Mouse (Mus musculus): Measurements from ENCODE around the gene Cnnm2. TPM values are rescaled to one million over a fixed set of nuclear protein-coding genes. Genes with fewer than 3 reads are reported as not detected.

Gene Cnnm2
- total RNA-seq, 2 experiments from 2014 or later = 13.6 to 20.3 TPM

DNA sequence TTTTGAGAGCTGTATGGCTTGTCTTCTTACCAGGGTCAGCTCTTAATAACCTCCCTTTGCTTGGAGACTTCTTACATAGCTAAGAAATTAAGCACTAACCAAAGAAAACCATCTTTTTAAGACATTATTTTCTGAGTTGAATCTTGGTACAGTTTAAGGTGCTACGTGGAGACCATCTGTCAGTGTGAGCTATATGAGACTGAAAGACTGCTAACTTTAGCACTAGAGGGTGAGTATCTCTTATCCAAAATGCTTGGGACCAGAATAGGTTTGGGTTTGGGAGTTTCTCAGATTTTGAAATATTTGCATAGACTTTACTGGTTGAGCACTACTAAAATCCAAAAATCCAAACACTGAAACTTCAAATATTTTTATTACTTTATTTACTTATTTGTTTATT, 28.4 kb downstream of the Cnnm2 start:
- no peak for ATAC-seq (replicated peaks; ENCODE audit: low FRiP score, low TSS enrichment, poor library complexity, severe bottlenecking)

DNA sequence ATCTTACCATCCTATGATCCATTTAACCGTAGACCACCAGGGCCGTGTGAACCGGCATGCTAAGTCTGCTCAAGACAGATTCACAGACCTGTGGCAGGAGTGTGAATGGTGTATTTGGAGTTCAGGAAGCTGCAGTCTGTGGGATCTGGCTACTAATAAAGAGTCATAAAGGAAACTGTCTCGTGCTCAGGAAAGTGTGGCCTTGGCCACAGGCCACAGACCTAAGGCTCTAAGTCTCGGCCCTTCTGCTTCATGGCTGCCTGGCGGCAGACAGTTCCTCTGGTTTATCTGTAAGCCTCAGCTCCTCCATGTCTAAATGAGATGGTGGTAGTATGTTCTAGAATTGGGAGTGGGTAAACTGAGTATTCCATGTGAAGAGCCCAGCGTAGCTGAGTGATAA, 30.0 kb downstream of the Cnnm2 start:
- ATAC-seq (replicated peaks; ENCODE audit: low FRiP score, low TSS enrichment, poor library complexity, severe bottlenecking) = peak; percentile 61; the same call in 1 of the 2 replicates

DNA sequence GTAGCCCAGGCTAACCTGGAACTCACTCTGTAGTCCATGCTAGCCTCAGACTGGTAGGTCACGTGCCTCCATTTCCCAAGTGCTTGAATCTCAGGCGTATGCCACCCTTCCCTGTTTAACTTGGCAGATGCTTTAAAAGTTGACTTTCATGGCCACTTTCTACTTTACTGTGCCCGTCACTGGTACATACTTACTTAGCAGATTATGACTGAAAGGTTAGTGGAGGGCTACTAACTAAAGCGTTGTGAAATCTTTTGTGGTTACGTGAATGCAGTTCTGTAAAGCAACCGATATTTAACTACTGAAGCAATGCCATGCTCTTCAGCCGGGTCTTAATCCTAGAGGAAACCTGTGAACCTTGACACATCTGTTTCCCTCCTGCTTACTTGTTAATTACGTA, 30.5 kb downstream of the Cnnm2 start:
- no peak for ATAC-seq (replicated peaks; ENCODE audit: low FRiP score, low TSS enrichment, poor library complexity, severe bottlenecking)

DNA sequence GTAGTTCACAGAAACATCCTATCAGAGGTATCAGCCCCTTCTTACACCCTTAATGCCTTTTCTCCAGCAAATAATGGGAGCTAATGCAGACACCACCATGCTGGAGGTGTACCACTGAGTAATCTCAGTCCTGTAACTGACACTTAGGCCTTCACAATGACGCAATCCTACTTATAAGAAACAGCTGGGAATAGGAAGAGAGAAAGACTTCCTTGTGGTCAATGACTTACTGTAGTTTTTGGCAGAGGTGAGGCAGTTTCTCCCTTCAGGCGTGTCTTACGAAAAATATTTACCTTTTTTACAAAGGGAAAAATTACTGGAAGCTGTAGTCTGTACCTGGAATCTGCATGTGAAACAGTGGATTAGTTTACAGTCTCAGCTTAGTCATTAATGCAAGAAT, 31.1 kb downstream of the Cnnm2 start:
- no peak for ATAC-seq (replicated peaks; ENCODE audit: low FRiP score, low TSS enrichment, poor library complexity, severe bottlenecking)

DNA sequence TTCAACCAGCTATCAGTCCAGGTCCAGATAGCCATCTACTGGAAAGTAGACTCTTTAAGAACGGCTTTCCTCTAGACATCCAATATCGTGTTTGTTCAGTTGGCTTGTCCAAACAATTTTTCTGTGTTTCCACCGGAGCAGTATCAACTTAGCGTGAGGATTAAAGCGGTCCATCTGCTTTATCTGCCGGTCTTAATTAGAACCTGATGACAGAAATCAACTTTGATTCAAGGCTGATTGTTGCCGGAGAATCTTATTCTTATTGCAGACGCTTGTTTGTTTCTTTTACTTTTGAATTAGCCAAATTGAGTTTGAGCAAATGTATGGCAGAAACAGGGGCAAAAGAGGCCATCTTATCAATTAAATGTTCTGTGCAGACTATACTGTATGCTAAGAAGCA, 32.8 kb downstream of the Cnnm2 start:
- no peak for ATAC-seq (replicated peaks; ENCODE audit: low FRiP score, low TSS enrichment, poor library complexity, severe bottlenecking)

DNA sequence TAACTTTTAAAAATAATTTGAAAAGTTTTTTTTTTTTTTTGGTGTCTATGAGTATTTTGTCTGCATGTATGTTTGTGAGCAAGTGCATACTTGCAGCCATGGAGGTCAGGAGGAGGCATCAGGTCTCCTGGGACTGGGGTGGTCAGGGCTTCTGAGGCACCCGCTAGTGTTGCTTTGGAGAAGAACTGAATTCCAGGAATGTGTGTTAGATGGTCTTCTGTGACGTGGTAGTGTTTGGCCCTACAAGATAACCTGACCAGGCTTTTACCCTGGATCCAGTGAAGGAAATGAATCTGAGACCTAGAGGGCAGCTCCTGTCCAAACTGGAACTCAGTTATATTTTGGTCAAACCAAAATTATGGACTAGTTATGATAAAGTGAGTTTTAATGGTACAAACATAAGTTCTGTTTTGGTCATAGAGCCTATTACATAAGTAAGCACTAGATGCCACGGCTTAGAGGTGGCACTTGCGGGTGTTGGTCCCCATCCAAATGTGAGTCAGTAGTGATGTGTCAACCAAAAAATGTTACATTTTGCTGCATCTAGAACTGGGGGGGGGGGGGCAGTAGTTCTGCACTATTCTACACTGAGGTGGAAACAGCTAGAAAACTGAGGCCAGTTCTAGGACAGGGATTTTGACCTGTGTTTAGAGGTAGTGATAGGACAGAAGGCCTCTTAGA, 38.6 kb downstream of the Cnnm2 start:
- no peak for ATAC-seq (replicated peaks; ENCODE audit: low FRiP score, low TSS enrichment, poor library complexity, severe bottlenecking)

DNA sequence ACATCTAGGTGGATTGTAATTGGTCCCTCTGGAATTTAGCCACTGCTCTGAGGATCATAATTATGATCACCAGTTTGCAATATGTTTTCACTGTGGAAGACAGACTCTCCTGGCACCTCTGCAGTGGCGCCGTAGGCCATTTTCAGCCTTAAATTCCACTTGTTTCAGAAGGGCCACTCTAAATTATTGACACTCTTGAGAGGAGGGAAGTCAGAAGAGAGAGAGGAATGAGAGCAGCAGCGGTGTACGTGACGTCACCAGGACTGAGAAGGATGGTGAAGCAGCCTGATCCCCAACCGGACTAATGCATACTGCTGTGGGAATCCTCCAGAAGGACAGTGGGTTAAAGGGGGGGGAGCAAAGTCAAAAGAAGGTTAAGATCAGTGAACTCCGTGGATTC, 40.1 kb downstream of the Cnnm2 start:
- ATAC-seq (replicated peaks; ENCODE audit: low FRiP score, low TSS enrichment, poor library complexity, severe bottlenecking) = no peak

DNA sequence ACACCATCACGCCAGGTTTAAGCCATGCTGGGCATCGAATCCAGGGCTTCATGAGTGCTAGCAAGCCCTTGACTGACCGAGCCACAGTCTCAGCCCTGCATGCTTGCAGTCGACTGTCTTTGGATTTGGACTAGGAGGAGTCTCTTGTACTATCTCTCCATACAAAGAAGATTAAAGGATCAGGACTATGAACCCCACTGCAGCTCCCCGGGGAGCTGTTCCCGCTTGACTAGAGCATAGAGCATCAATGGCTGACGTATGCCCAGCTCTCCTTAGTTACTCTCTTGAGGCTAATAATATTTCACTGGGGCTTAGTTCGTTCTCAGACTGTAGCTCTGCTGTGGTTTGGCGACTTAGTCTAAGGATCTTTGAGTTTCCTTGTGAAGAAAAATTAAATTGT, 40.9 kb downstream of the Cnnm2 start:
- no peak for ATAC-seq (replicated peaks; ENCODE audit: low FRiP score, low TSS enrichment, poor library complexity, severe bottlenecking)

DNA sequence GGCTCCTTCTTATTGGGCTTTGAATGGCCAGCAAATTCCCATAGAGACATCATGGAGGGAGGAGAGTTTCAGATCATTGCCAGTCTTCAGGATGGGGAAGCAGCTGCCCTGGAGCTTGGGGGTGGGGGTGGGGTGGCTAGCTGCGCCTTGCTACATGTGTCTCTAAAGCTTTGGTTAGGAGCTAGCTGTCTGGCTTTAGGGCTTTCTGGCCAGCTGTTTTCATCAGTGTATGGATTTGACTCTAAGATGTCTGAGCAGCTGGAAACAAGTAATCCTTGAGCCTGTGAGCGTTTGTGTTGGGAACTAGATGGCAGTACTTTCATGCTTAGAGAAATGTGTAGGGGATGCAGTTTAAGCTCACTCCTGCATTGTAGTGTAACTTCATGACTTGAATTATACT, 42.3 kb downstream of the Cnnm2 start:
- no peak for ATAC-seq (replicated peaks; ENCODE audit: low FRiP score, low TSS enrichment, poor library complexity, severe bottlenecking)

DNA sequence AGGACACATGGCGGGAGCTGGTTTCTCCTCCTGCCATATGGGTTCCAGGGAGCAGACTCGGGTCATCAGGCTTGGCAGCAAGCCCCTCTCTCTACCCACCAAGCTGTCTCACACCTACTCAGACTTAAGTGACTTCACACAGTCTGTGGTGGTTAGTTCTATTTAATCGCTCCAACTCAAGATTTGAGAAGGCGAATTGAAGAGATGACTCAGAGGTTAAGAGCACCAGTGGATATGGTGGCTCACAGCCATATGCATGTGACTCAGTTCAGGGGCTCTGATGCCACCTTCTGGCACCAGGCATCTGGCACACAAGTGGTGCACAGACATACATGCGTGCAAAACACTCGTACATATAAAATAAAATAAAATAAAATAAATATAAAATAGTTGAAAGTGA, 43.4 kb downstream of the Cnnm2 start:
- ATAC-seq (replicated peaks; ENCODE audit: low FRiP score, low TSS enrichment, poor library complexity, severe bottlenecking) = 0 out of 2 replicates have a peak, but pooled peaks have one; percentile 46

DNA sequence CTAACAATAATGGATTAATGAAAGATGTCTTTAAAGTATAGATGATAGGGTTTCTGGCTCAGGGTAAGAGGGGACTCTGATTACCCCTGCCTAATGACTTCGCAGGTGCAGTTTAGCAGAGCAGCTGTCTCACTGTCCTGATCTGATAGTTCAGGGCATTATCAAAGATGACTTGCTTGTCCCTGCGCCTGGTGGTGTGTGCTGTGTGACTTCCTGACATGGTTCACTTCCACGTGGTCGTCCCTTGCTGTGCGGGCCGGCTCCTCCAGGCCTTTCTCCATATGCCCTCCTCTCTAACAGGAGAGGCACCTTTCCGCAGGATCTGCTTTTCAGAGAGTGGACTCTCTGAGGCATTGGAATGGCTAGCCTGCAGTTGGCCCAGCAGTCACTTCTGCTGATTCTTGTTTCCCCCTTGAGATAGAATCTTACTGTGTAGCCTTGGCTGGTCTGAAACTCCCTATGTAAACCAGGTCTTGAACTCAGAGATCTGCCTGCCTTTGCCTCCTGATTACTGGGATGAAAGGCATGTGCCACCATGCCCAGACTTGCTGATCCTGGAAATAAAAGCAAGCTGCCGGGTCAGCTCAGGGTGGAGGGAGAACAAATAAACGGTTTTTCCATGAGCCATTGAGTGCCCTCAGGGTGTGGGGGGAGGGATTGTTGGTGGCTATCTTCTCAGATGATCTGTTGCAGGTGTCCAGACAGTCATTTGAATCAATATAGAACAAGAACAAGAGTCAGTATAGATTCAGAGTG, 44.7 kb downstream of the Cnnm2 start:
- peak; percentile 74 for ATAC-seq (replicated peaks; ENCODE audit: low FRiP score, low TSS enrichment, poor library complexity, severe bottlenecking)

DNA sequence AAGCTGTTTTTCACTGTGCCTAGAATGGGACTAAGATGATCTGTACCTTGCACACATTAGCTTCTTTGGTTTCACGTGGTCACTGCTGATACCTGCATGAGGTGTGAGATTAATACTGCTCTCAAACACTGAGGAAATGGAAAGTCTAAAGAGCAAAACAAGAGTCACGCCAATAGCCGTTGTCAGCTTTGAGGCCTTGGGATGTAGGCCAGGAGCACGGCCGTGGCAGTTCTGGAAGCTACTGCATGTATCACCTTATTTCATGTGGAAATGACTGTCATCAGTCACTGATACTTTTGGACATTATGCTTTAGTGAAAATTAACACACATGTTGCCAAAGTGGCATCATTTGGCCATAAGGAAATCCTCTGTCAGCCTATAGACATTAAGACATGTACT, 46.9 kb downstream of the Cnnm2 start:
- ATAC-seq (replicated peaks; ENCODE audit: low FRiP score, low TSS enrichment, poor library complexity, severe bottlenecking) = no peak

DNA sequence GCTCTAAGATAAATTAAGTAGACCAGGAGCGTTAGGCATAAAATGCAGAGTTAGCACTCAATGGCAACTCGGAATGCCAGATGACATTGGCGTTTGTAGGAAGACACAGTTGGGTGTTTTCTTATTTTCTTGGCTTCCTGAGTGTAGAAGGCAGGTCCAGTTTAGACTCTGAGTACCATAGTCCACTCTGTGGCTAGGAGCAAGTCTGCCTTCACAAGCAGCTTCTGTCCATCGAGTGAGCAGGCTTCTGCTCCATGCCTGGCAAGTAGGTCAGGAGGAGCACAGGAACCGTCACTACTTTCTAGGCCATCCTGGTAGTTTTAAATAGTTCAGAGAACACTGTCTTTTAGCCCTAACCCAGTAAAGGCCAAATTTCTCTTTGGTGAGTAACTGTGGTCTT, 47.6 kb downstream of the Cnnm2 start:
- no peak for ATAC-seq (replicated peaks; ENCODE audit: low FRiP score, low TSS enrichment, poor library complexity, severe bottlenecking)

DNA sequence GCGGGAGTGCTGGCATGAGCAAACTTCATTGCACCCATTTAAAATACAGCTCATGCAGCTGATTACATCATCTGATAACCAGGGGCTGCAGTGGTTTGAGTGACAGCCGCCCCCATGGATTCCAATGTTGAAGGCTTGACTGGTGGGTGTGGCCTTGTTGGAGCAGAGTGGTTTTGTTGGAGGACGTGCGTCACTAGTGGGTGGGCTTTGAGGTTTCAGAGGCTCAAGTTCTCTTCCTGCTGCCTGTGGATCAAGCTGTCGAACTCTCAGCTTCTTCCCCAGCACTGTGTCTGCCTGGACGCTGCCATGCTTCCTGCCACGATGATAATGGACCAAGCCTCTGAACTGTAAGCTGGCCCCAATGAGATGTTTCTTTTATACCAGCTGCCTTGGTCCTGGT, 57.9 kb downstream of the Cnnm2 start:
- ATAC-seq (replicated peaks; ENCODE audit: low FRiP score, low TSS enrichment, poor library complexity, severe bottlenecking) = peak; percentile 37; the same call in 1 of the 2 replicates

DNA sequence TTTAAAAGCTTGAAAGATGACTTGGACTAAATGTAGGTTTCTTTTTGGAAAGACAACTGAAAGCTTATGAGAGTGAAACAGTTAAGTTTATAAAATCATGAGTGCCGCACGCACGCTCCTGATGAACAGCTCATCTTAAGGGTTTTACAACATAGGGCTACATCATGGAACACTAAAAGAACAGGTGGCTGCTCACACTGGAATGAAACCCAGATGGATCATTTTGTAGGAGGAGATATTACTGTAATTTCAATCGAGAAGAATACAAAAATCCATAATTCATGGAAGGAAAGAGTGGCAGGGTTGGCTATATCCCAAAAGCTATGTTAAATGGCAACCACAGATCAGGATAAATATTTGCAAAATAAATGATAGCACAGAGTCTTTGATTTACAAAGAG, 61.1 kb downstream of the Cnnm2 start:
- ATAC-seq (replicated peaks; ENCODE audit: low FRiP score, low TSS enrichment, poor library complexity, severe bottlenecking) = no peak

DNA sequence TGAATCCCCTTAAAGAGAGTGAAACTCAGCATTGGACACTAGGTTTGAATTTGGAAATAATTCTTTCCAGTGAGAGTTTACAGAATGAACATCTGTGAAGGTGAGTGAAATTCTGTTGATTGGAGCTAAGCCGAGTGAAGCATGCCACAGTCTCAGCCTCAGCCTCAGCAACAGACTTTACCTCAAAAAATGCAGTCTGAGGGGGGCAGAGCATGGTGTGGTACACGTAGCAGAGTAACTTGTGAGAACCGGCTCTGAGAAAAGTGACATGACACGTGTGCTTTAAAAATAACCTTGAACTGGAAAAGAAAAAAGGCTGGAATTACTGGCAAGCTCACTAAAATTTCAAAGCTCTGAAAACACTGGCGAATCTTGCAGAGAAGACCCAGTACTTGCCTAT, 62.4 kb downstream of the Cnnm2 start:
- no peak for ATAC-seq (replicated peaks; ENCODE audit: low FRiP score, low TSS enrichment, poor library complexity, severe bottlenecking)

DNA sequence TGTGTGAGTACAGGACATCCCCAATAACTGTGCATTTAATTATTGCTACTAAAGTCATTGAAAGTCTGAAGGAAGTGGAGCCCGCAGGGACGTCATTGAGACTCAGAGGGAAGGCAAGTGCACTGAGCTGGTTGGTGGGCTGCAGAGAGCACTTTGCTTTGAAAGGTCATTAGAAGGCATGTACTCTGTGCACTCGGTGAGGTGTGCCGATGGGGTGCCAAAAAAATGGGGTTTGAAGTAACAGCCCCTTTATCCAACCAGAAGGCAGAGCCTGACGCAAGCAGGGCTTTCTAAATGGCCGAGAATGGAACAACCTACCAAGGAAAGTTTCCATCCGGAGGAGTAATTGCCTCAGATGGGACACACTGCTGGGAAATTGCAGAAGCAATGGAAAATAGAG, 63.5 kb downstream of the Cnnm2 start:
- no peak for ATAC-seq (replicated peaks; ENCODE audit: low FRiP score, low TSS enrichment, poor library complexity, severe bottlenecking)

DNA sequence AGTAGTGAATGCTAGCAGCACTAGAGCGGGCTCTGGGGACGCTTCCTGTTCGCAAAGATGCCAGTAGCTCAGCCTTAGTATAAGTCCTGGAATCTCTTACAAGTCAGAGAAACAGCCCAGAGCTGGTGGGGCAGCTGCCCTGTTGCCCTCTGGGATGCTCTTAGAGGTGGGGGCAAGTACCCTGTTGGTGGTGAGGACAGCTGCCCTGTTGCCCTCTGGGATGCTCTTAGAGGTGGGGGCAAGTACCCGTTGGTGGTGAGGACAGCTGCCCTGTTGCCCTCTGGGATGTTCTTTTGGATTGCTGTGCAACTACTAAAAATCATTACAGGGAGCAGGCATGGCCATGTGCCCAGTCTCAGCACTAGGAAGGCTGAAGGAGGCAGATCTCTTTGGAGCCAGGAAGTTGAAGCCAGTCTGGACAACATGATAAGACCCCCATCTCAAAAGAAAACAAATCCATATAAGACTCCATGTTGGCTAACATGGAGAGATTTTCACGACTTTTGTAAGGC, 66.3 kb downstream of the Cnnm2 start:
- ATAC-seq (replicated peaks; ENCODE audit: low FRiP score, low TSS enrichment, poor library complexity, severe bottlenecking) = no peak

DNA sequence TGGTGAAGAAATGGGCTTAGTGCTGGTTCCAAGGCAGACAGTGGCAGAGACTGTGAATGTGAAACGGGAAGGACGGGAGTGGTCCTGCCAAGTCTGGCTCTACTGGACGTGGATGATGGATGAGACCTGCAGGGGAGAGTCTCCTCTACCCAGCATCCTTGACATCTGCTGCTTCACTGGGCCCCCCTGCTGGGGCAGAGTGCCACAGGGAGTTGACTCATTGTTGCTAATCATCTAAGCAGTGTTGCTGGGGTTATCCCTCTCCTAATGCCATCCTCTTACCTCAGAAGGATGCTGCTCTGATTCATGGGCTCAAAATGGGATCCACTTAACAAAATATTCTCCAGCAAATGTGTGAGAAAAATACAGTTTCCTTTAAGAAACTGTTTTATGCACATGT, 67.6 kb downstream of the Cnnm2 start:
- no peak for ATAC-seq (replicated peaks; ENCODE audit: low FRiP score, low TSS enrichment, poor library complexity, severe bottlenecking)

DNA sequence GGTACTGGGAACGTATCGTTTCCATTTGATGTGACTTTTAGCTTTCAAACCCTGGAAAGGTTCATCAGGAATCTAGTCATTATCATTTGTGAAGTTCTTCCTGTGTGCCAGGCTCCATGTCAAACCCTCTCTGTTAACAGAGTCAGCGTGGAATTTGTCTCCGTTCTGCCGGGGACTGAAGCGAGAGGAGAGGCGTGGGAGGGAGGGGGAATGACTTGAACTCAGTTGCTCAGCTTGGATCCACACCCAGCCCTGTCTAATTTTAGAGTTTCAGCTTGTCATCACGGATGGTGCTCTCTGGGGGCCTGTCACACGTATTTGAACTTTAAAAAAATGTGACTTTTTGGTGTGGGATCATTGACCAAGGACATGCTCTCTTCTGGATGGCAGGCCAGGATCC, 70.0 kb downstream of the Cnnm2 start:
- no peak for ATAC-seq (replicated peaks; ENCODE audit: low FRiP score, low TSS enrichment, poor library complexity, severe bottlenecking)

DNA sequence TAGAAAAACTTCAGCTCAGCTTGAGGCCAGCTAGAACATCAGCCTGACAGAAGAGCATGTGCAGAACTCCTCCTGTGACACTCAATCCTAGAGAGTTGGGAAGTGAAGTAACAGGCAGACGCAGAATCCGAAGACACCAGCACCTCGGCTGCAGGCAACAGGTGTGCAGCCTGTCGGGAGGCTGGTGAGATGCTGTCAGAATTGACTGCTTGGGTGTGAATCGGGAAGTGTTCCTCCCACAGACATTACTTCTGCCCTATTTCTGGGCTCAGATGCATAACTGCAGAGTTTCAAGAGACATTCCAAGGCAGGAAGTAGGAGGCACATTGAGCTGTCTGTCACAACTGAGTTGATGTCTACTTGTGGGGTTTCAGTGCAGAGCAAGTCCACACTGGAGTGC, 72.9 kb downstream of the Cnnm2 start:
- no peak for ATAC-seq (replicated peaks; ENCODE audit: low FRiP score, low TSS enrichment, poor library complexity, severe bottlenecking)
